Mouse (Mus musculus): Measurements from ENCODE around the gene Sox6.

Gene Sox6

DNA sequence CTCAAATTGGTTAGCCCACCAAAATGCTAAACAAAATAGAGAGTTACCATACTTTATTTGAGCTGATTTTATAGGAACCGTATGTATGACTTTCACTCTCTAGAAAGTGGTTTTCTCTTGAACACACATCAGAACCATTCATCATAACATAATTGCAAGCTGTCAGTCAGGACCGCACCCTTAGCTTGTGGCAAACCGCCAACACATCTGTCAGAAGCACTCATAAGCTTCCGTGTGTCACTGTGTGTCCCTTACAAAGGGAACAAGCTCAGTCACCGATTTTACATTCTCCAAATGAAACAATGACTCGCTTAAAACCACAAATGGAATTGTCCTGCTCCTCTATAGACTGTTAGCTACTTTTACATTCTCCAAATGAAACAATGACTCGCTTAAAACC, 304.5 kb downstream of the Sox6 start:
- no peak for DNase-seq

DNA sequence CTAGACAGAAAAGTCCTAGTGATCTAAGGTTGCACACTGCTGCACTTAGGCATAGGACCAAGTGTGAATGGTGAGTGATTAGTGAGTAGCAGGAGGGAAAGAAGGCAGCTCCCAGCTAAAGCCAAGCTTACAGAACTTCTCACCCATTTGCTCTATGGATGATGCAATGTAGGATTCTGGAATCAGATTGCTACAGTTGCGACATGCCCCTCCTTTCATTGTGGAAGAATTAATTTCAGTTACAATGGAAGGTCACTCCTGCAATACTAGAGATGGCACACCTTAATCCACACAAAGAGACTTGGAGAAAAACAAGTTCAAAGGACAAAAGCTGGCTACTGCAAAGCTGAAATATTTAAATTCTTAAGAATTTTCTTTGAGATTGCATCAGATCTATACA, 305.8 kb downstream of the Sox6 start:
- no peak for DNase-seq

DNA sequence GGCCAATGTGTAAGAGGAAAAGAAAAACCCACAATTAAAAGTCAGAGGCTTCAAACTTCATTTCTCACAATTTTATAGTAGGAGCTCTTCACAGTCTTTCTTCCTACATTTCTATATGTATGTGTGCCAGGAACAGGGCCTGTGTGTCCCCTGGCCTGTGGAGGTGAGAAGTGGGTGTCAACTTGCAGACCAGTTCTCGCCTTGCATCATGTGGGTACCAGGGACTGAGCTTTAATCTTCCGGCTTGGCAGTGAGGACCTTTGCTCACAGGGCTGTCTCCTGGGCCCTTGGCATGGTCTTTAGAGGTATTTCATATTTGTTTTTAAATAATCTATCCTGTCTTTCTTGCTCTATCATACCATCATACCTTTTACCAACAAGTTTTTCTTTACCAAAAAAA, 311.8 kb downstream of the Sox6 start:
- DNase-seq, result no peak

DNA sequence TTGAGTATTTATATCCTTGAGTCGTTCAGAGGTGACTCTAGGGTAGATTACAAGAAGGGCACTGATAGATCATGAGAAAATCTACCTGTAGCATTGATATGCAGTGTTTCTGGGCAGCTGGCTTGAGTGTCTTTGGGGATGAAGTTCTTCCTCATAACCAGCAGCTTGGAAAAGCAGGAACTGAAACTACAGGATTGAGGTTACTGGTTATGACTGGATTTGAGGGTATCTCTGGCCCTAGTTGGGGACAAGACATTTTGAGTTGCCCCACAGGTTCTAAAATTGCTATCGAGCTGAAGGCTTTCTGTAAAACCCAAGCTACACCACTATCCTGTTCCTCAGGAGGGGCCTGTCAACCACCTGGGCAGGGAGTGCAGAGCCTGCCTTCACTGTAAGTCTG, 314.2 kb downstream of the Sox6 start:
- DNase-seq, result no peak

DNA sequence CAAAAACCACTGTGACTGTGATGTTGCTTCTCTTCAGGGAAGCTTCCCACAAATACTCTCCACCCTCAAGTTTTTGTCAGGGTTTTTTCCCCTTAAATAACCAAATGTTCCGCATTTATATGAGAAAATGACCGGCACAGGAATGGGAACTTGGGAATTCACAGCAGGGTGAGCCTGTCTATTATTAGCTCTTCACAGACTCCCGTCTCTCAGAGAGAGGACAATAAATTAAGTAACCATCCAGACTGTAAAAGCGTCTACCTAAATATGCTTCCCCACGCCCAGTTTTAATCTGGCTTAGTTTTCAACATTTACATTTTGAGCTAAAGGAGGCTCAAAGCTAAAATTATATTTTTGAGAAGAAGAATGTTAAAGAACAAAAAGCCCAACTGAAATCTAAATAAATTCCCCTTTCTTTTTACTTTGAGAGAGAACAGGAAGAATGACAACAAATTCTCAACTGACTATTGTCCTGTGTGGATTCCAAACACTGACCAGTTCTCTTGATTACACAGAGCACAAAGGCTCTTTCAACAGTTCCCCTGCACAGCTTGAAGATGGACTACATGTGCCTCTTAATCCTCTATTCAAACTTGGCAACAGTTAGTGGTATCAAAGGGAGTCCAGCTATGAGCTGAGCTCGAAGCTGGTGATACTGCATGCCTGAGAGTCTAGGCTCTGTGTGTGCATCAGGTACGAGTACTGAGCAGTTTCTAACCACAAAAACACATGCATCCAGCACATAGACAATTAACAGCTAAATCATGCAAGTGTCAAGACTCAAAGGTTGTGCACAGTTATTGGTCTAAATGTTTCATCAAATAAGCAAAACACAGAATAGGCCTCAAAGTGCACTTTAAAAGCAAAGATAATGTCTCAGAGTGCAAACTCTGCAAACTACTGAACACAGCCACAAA, 316.7 kb downstream of the Sox6 start:
- DNase-seq, result no peak

DNA sequence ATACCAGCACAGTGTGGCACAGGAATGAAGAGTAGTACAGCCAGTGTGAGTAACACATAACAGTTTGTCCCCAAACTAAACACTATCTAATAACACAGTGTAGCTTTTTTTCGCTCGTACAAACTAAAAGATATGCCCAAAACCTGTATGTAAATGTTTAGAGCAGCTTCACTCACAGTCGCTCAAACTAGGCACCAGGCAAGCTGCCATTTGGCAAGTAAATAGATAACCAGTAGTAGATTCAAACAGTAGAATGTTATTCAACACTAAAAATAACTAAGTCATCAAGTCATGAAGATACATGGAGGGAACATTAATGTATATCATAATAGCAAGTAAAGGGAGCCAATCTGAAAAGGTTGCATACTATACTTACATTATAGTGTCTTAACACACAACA, 318.8 kb downstream of the Sox6 start:
- DNase-seq, result no peak

DNA sequence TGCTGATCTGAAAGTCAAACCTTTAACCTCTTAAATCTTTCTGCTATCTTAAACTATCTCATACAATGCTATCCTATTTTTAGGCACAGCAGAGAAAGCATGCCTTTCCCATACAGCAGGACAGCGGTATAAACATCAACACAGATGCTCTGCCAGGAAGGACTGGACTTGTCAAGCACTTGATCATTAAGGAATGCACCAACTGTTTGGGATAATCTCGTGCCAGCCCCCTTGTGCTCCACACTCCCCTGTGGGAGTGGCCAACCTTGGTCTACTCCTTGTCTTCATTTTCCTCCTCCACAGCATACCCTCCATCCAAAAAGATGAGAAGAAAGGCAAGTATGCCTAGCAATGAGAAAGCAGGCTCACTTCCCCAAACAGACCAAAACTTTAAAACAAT, 332.5 kb downstream of the Sox6 start:
- no peak for DNase-seq

DNA sequence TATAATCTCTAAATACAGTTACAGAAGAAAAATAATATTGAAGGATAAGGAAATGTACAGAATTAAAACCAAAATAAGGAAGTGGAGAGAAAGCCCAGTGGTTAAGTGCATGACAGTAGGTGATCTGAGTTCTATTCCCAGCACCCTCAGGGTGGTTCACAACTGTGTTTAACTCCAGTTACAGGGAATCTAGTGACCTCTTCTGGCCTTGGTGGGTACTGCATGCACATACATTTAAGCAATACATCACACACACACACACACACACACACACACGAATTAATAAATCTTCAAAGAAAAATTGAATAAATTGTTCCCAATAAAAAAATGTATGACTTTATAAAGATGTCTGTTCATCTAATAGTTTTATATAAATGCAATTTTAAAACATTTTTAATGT, 340.5 kb downstream of the Sox6 start:
- DNase-seq, result peak; percentile 79

DNA sequence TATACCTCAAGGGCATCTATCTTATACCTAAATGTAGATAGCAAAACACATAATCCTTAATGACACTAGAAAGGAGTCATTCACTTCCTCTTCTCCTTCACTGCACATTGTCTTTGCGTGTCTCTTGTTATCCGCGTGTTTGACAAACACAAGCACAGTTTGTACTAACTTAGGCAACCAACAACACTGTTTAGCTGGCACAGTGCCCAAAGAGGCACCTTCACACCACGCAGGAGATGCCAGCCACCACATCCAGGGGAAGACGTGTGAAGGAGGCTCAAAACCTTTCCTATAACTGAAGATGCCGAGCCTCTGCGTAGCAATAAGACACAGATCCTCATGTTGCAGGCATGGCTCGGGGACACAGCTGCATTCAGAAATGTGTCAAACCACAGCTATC, 345.4 kb downstream of the Sox6 start:
- peak; percentile 89 for DNase-seq

DNA sequence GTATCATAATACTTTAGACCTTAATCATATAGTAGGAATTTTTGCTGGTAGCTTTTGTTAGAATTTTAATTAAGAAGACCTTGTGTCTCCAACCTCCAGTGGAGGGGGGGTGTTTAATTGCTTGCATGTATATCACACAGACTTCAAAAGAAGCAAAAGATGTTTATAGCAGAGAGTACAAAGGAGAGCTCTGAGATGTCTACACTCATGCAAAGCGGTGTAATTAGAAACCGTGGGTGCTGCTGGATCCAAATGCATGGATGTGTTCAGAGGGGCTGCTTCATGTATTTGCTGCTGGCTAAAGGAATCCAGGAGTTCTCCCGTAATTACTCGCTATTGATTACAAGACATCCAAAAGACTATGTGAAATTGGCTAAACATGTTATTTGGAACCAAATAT, 347.5 kb downstream of the Sox6 start:
- no peak for DNase-seq

DNA sequence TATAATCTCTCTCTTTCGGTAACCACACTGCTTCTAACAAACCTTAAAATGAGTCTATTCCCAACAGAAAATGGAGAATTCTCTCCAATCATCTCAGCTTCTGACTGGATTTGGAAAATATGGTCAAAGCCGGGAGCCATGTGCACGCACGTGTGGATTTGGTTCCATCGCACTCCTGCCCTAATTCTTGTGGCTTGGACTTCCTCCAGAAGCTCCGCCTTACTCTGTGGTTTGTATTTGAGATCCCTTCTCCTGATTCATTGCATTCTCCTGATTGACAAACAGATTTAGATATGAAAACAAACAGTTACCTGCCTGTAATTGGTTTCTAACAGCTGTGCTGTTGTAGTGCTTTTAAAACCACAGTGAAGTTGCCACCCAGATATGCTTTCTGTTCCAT, 351.9 kb downstream of the Sox6 start:
- DNase-seq, result no peak

DNA sequence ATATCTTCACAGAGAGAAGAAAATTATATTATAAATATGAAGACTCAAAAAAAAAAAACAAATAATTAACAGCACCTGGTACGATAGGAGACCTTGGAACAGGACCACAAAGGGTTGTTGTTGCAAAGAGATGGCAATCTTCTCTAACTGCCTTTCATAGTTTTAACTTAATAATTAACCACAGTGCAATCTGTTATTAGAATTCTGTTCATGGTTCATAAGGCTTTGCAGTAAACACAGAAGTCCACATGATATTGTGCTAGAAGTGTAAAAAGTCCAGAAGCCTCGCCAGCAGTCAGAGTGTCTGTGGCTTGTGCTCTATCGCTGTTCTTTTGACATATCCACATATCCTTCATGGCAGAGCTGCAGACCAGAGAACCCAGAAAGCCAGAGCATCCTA, 354.5 kb downstream of the Sox6 start:
- no peak for DNase-seq

DNA sequence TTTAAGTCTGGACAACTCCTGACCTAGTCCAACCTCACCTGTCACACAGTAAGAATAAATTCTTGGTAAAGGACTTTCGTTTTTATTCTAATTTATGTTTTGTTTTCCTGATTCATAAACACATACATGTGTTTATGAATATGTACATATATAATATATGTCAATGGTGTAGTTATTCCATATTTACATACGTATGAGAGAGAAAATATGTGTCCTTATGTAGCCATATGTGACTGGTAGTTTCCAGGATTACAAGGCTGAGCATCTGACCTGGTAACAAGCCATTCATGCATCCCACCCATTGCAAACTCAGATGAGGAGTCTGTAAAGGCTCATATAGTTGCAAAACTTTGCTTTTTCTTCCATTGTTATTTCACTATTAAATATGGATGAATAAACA, 366.8 kb downstream of the Sox6 start:
- no peak for DNase-seq

DNA sequence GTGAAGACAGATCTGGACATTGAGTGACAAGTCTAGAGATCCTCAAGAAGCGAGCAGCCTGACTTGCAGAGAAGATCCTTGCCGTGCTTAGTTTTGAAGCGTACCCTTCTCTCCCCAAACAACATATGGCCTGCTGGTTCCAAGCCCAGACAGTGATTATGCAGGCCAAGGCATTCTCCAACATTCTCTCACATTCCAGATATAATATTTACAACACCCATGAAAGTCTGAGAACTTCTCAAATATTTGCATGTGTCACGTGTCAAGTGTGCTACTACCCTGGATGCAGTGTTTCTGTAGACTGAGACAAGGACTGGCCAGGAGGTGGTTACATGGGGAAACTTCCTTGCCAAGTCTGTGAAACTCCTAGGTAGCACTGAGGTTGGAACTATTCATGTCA, 367.3 kb downstream of the Sox6 start:
- no peak for DNase-seq

DNA sequence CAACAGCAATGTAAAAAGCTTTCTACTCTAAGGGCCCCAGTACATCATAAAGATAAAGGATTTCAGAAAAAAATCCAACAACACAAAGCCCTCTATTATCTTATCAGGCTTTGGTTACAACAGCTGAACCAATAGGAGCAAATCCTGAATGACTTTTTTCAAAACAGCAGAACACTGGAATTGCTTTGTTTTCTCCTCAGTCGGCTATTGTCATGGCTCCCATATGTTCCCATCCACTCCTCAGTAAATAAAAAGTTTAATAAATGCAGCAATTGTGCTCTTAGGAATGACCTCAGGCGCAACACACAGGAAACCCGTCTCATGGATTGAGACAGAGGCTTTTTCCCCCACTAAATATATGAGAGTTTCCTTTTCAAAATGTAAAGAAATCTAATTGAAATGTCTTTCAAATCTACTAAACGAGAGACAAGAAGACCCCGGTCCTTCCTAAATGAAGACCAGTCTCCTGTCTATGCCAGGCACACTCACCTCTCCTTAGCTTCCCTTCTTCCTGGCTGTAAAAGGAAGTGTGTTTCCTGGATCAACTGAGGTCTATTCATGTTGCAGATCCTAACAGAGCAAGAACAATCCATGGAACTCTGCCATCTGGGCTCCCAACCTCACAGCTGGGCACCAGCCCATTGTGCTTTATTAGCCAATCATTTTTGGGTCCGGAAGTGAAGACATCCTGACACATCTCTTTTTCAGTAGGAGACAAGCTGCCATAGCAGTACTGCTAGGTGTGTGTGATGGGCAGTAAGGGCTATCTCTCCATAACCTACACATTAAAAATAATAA, 369.2 kb downstream of the Sox6 start:
- DNase-seq, result peak; percentile 92

DNA sequence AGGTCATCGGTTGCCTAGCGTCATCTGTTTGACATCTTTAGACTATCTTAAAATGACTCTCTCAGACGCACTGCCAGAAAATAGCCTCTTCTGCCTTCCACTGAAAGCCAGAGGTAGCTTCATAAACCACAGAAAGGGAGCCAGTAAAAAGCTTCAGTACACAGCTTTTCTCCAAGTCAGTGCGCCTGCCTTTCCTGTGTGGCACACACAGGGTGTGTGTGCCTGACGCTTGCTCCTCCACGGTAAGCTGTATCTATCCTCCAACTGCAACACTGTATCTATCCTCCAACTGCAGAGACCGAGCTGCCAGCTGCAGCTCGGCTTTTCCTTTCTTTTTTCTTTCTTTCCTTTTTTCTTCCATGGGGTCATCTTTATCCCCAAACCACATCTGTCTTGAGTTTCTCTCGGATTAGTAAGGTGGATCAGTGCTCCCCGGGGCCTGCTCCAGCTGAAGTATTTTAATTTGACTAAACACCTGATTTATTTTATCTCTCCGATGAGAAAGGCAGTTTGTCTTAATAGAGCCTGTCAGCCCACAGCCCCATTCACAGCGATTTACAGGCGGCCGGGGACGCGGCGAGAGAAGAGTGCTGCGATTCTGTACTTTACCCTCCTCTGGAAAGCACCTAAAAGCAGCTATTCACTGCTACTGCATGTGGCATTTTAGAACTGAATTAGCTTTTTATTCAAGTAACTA, 371.8 kb downstream of the Sox6 start:
- peak; percentile 56 for DNase-seq

DNA sequence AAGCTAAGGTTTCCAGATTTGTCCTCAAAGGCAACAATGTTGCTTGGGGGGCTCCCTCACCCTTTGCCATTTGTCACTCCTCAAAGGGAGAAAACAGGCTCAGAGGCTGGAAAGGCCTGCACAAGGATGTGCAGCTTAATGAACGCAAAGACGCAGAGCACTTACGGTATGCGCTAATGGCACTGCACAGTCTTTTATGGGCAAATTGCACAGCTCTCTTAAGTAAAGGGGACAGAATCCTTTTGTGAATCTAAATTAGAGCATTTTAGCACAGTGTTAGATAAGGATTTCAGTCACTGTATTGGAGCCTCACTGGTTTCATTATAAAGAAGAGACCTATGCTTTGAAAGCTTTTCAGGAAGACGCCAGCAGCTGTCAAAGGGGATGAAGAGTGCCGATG, 375.2 kb downstream of the Sox6 start:
- DNase-seq, result peak; percentile 40

DNA sequence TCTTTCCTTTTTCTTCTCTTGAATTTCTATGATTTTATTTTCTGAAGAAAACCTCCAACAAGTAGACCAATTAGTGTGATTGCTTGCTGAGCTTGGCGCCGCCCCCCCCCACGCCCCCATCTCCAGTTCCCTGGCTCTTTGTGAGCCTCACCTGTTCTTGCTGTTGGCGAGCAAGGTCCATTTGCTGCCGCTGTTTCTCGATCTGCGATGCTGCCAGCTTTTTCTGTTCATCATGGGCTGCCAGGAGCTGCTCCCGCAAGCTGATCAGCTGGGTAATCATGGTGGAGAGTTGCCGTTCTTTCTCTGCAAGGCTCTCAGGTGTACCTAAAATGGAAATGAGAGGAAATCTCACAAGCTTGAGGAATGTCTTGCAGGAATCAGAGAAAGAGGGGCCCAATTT, 376.5 kb downstream of the Sox6 start:
- DNase-seq, result peak; percentile 55

DNA sequence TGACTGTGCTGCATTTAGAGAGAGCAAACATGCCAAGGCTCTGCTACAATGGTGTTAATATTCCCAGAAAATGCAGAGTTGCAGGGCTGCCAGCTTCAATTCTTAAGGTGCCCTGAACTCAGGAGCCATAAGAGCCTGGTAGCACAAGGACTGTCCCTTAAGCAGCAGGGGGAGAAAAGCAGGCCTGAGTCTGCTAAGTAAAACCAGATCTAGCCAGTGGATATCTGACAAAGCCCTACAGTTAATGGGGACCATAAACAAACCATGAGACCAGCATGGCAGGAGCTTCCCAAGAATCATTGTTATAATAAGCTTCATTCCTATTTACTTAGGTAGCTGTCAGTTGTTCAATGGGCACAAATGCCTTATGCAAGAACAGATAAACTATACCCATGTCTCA, 391.9 kb downstream of the Sox6 start:
- DNase-seq, result no peak

DNA sequence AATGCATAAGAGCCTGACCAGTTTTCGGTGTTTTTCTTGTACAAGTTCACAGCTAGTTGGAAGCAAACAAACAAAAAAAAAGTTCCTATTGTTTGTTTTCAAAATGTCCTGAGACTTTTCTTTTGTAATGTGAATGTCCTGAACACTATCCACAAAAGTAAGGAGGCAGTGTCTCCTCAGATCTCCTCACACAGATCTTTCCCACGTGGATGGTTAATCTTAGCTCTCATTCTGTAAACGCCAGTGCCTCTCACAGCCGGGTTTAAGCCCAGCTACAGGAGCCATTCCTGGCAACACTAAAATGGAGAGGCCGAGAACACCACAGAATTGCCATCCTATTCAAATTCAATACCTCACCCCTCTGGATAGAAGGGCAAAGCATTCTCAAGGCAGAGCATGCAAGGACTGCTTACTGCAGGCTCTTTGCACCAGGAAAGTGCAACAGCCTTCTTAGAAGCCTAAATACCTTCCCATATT, 392.6 kb downstream of the Sox6 start:
- peak; percentile 46 for DNase-seq

DNA sequence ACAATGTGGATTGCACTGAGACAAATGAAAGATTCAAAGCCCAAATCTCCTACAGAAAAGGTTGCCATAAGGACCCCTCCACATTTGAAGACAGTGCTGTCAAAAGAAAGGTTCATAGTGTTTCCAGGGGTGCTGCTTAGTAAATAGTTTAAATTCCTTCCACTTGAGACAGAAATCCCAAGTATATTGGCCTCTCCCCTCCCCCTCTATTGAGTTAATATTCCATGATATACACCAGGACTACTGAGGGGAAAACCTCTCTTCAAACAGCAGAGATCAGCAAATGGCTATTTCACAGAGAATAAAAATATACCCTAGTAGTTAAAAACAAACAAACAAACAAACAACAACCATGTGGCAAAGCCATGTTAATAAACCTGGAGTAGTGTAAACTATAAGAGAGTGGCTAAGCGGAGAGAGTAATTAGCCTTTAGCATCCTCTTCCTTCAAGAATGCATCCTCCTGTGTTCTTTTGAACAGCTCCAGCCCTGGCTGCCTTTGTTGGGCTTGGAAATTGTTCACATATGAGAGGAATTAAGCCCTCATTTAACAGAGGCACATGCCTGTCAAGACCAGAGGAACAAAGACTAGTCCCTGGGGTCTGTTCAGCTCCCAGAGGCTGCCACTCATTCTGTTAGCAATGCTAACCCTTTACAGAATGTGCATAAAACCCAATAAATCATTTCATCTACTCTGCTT, 393.2 kb downstream of the Sox6 start:
- peak; percentile 46 for DNase-seq

DNA sequence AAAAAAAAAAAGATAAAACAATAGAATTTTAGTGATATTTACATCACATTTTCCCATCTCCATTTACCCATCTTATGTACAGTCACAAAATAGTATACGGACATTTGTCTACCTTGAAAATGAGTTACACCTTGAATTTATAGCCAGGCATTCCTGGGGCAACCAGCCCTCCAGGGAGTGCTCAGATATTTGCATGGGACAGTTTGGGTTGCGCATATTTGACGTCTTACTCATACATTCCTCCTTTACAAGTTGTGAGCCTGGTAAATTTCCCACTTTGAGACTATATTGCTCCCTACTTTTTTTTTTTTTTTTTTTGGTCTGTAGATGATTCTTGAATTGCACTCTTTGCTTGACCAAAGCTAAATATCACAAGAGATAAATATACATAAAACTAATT, 407.9 kb downstream of the Sox6 start:
- peak; percentile 30 for DNase-seq

DNA sequence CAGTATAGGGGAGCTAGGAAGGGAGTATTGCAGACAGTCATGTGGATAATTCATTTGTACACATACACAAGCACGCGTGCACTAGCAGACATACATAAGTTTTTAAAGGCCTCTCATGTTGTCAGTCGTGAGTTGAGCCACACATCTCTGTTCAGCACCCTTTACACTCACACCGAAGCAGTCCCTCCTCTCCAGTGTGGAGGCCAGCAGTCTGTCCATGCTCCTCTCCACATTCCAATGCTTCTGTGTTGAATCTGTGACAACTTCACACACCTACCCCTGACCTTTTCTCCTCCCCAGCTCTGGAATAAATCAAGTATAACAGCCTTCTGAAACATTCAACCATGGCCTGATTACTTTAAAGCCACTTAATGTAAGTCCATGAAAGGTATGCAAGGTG, 408.3 kb downstream of the Sox6 start:
- peak; percentile 60 for DNase-seq

Measured in heart, adult 11 months (tissue).